Mouse (Mus musculus): ENCODE measurements at regions not wholly inside any gene's neighbourhood (a gene's known extent, or its start where the extent isn't known, plus 50 kb on each side); places are given as distances from the start of the nearest gene placed in this dataset.

- Histone ChIP-seq H3K27me3 (ENCODE audit: control insufficient read depth, insufficient read depth, low read length) (no peaks in the 10 kb centered on the region), H3K4me3 (no peak overlapping the region), H3K4me1 (ENCODE audit: control insufficient read depth, insufficient read depth, low read length) (no peaks in the 10 kb centered on the region), H3K79me2 (replicated peaks; ENCODE audit: control insufficient read depth, insufficient read depth, low read length) (no peaks in the 10 kb centered on the region), H3K27ac (no peak overlapping the region), H3K36me3 (ENCODE audit: control insufficient read depth, insufficient read depth, low read length) (no peaks in the 10 kb centered on the region), H3K9ac (ENCODE audit: low read depth, low read length) (no peak overlapping the region)
- no peak for DNase-seq
- intact Hi-C loops (cut with DNase I): loop anchor here (2.0 kb wide), 2 partner anchors 161 to 279 kb away; no protein-coding TSS in a partner anchor
- TF ChIP-seq CTCF (IDR thresholded peaks at IDR 0.05) (peak; percentile 67), EP300 (IDR thresholded peaks at IDR 0.05; ENCODE audit: insufficient read depth, low read depth, low read length) (no peak), POLR2A (IDR thresholded peaks at IDR 0.05; ENCODE audit: insufficient read depth, low read depth, low read length) (no peak)
- 29% methylated on average over 2 of the region's 2 CpGs for WGBS
These were observed 149.8 kb downstream of the Prdm13 start for GRCm38 (mm10) chr4:21535973-21536372.

GRCm38 (mm10) chr4:21532186-21532585, 153.6 kb downstream of the Prdm13 start:
- no peak overlapping the region for H3K27ac ChIP-seq
- no peaks in the 10 kb centered on the region for H3K36me3 ChIP-seq (ENCODE audit: control insufficient read depth, insufficient read depth, low read length)
- no peaks in the 10 kb centered on the region for H3K4me1 ChIP-seq (ENCODE audit: control insufficient read depth, insufficient read depth, low read length)
- intact Hi-C loops (cut with DNase I): no loop called here
- no peak for DNase-seq
- no peaks in the 10 kb centered on the region for H3K27me3 ChIP-seq (ENCODE audit: control insufficient read depth, insufficient read depth, low read length)
- no peak overlapping the region for H3K9ac ChIP-seq (ENCODE audit: low read depth, low read length)
- no peaks in the 10 kb centered on the region for H3K79me2 ChIP-seq (replicated peaks; ENCODE audit: control insufficient read depth, insufficient read depth, low read length)
- no peak overlapping the region for H3K4me3 ChIP-seq
- TF ChIP-seq EP300 (IDR thresholded peaks at IDR 0.05; ENCODE audit: insufficient read depth, low read depth, low read length) (no peak), POLR2A (IDR thresholded peaks at IDR 0.05; ENCODE audit: insufficient read depth, low read depth, low read length) (no peak), CTCF (IDR thresholded peaks at IDR 0.05) (no peak)
- 64% methylated on average over 4 of the region's 4 CpGs for WGBS
